Mouse (Mus musculus) heart, postnatal 10 days (tissue): ENCODE data around the gene Insig1. TPM values are rescaled to one million over a fixed set of nuclear protein-coding genes. Genes with fewer than 3 reads are reported as not detected.

Experiments
- DNase-seq, 2 experiments: peaks; one replicate each; pipeline ENCODE4 v3.0.0; 2021
- intact Hi-C: fragments of 180-260 bp; cut with DNase I; formaldehyde crosslinking; loops from one replicate; pipeline ENCODE4 v1.15.1; 2025
- total RNA-seq, 2 experiments: library from RNA; stranded (reverse); gene quantifications; 2 replicates each; pipeline ENCODE4 v1.2.3; 2021

The Insig1 gene
- total RNA-seq, 2 experiments from 2014 or later, result 20.5 to 23.2 TPM

DNA sequence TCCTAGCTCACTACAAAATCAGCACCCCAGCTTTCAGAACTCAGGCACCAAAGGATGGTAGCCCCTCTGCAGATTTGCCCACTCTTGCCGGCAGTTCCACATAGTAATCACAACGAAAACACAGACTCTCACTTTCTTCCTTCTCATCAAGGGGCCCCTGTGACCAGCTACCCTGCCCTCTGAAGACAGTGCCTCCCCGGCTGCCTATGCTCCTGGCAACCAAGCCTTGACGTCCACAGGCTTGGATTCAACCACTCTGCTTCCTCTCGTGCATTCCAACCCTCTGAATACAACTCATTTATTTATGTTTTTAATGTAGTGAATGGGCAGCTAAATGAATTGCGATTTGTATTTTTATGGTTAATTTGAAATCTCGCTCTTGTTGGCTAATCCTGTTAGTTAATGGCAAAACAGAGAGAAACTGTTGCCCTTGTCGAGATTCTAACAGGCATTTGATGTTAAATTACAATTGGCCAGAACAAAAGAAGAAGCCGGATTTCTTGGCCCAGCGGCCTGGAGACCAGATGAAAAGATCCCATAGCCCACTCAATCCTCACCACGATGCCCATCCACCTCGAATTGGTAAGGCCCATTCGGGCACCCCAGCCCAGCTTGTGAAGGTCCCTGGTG is 46.2 kb downstream of the Insig1 start:
- no peak for DNase-seq
- intact Hi-C loops, result no loop called here

- intact Hi-C loops, result no loop called here
- DNase-seq, result peak in 1 of 2 experiments; percentile 19
Measured at GRCm38 (mm10) chr5:28117882-28118530, 46.8 kb downstream of the Insig1 start.

- no peak for DNase-seq
- intact Hi-C loops, result no loop called here
Measured at GRCm38 (mm10) chr5:28118531-28118925, 47.4 kb downstream of the Insig1 start.

GRCm38 (mm10) chr5:28119576-28119975 is 48.4 kb downstream of the Insig1 start:
- intact Hi-C loops, result no loop called here
- DNase-seq, result no peak

DNA sequence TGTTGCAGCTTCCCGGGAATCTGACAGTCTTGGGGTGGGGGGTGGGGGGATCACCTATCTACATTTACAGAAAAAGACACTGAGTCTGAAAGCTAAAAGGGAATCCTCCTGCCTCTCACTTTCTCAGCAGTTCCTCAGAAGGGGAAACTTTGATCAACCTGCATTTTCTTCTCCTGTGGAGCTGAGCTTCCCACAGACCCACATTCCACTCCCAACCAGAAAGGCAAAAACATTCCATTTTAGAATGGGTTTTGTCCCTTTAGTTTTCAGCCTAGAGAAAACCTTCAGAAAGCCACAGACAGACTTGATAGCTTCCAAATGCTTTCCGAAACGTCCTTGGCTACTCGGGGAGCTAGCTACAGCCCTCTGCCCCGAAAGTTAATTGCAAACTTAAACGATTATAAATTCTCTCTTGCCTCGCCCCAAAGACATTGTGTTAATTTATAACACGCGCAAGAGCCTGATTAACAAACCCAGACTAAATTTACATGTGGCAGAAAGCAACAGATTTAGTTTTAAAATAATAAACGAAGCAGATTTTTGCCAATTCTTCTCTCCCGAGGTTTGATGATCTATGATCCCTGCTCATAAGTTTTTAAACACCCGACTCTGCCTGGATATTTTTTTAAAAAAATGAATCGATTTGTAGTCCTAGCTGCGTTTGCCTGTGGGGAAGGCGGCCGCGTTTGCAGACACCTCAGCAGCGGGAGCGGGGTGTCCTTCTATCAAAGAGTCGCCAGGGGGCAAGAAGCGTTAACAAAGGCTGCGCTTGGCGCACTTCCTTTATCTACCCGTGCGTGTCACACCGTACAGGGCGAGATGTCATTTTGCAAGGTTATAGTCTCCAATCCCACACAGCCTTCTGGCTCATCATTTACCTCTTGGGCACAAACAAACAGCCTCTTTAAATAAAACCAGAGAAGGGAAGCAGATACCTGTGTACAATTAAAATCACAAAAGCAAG is 51.6 kb downstream of the Insig1 start:
- peak; percentile 72 to 79 for DNase-seq
- intact Hi-C loops, result loop anchor here (2.0 kb wide), 1 partner anchor 266 kb away; no protein-coding TSS in a partner anchor

- intact Hi-C loops, result loop anchor here (2.0 kb wide), 1 partner anchor 265 kb away; no protein-coding TSS in a partner anchor
- DNase-seq, result no peak
Measured at GRCm38 (mm10) chr5:28123455-28123825, 52.3 kb downstream of the Insig1 start.

GRCm38 (mm10) chr5:28124321-28125230 is 53.4 kb downstream of the Insig1 start:
- intact Hi-C loops, result no loop called here
- no peak for DNase-seq

Other genes starting within 250 kb of the Insig1 start
- gene Htr5a, start 229.2 kb upstream of the Insig1 start, total RNA-seq, result not detected
- gene En2, start 94.3 kb downstream of the Insig1 start, total RNA-seq, result under 1 TPM in 1 of 2 experiments, not detected in 1; 0.07 TPM
- gene Cnpy1, start 174.4 kb downstream of the Insig1 start, total RNA-seq, result not detected
- gene Rbm33, start 245.8 kb downstream of the Insig1 start, total RNA-seq, result 10 to 100 TPM; 37.6 to 40.9 TPM